Mouse (Mus musculus): ENCODE measurements at regions not wholly inside any gene's neighbourhood (a gene's known extent, or its start where the extent isn't known, plus 50 kb on each side); places are given as distances from the start of the nearest gene placed in this dataset.
"Not testable (repeated sequence)": the region's sequence is repeated elsewhere in the genome, so short reads cannot be mapped to it uniquely, and the experiment has no call there.

DNA sequence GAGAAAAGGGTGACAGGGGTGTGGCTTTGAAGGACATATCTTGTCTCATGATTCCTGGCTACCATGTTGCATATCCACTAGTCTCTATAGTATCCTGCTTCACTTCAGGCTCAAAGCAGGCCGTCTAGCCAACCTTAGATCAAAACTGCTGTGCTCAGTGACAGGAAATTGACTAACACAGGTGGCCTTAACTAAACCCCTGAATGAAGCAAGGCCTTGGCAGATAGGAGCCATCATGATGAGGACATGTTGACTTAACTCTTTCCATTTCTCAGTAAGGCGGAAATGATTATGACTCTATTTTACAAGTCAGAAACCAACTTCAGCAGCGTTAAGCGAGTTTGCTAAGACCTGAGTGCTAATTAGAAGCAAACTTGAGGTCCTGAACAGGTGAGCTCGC, 143.2 kb upstream of the Hes1 start:
- DNase-seq, result no peak

DNA sequence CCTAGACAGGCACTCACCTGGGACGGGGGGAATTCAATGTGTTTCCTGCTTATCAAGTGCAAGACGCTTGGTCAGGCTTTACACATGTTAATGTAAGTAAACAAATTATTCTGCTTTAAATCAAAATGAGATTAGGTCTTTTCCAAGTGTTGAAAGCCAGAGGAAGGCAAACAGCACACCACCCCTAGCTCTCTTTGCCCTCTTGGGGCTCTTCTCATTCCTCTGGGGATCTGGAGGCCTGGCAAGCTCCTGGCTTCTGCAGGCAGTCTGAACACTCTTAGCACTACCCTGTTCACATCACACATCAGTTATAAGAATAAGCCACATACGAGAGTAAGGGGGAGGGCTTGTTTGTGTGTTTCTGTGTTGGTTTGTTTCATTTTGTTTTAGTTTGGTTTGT, 142.8 kb upstream of the Hes1 start:
- no peak for DNase-seq

DNA sequence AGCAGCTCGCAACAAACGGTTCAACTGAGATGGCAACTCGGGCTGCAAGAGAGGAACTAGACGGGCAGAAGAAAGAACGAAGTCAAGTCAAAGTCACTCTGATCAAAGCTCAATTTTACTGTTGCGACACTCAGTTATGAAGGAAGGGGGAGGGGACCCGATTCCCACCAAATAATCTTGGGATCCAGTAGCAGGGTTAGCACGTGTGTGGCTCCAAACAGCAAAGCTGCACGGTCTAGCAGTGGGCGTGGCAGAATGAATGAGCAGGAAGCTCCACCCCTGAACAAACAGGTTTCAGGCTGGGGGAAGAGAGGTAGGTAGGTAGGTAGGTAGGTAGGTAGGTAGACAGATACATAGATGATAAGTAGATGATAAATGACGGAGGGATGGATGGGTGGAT, 136.9 kb upstream of the Hes1 start:
- DNase-seq, result not testable (repeated sequence)

DNA sequence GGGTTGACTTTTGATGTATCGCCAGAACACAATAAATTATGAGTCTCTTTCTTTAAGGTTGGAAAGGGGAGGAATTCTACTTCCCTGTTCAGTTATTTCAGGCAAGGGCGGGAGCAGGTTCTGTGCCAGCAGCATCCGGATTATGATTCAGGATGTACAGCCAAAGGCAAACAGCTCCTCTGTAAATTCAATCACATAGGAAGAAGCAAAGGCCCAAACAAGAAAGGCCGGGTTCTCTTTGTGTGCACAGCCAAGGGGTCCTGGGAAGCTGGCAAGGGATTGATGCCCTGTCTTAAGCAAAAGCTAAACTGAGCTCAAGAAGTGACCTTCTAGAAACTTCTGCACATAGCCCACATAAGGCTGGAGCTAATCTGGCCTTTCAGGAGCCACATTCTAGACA, 135.9 kb upstream of the Hes1 start:
- peak; percentile 25 for DNase-seq

DNA sequence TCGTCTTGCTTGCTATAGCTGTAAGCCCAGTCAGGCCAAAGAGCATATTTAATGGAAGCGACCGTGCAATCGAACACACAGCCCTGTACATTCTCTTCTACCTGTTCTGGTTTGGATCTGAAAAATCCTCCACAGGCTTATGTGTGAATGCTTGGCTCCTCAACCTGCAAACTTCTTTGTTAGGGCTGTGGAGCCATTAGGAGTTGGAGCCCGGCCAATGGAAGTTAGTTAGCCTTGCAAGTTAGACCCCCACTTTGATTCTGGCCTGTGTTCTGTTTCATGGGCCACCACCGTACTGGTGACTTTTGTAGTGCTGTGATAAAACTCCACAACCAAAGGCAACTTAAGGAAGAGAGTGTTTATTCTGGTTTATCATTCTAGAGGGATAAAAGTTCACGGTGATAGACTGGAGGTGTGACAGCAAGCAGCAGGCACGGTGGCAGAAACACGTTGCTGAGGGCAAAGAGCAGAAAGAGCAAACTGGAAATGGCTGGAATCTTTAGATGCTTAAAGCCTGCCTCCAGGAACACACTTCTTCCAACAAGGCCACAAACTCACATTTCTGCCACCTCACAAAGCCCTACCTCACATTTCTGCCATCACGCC, 132.3 kb upstream of the Hes1 start:
- DNase-seq, result no peak

DNA sequence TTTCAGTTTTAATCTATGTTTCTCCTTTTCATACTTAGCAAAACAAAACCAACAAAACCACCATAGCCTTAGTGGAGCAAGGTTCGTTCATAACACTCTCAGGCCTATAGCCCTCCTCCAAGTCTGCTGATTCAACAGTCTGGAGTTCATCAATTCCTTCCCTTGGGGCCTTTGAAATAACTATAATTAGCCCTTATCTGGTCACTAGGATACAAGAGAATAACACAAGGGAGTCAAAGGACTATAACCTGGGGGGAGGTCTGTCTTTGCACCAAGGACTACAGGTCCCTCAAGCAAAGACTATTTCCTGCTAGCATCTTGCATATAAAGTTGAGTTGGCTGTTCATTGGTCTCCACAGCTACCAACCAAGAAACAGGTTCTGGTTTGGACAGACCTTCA, 129.5 kb upstream of the Hes1 start:
- no peak for DNase-seq

DNA sequence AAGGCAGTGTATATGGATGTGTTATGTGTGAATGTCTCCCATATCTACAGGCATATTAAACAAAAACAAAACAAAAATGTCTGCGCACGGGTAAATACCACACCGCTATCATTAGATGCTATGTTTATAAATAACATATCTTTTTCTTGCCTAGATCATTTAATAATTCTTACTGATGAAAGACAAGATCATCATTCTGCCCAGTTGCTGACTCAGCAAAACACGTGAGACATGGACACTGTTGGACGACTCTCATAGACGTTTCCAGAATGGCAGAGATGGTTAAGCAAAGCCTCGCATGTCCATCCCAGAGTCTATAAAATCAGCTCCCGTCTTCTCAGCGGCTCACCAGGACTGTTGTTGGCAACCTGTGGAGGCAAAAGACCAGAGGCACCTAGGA, 125.5 kb upstream of the Hes1 start:
- no peak for DNase-seq

DNA sequence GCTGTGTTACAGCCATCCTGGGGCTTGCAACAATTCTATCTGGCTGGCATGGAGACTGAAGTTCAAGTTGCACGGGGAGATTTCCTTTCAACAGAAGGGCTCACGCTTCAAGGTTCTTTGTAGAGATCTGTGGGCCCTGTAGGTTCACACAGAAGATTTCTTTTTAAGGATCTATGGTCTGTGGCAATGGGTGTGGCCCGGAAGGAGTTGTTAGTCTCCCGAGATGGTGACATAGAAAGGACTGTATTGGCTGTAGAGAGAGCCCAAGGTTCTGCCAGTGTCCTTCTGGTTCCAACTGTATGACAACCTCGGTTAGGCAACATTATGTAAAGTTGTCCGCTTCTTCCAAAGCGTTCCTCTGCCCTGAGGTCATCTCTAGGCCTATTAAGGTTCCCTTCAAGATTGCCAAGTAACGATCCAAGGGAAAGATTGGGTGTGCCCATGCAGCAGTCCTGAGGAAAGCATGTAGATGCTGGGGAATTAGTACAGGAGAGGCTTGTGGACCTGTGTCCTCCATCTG, 124.8 kb upstream of the Hes1 start:
- DNase-seq, result no peak

DNA sequence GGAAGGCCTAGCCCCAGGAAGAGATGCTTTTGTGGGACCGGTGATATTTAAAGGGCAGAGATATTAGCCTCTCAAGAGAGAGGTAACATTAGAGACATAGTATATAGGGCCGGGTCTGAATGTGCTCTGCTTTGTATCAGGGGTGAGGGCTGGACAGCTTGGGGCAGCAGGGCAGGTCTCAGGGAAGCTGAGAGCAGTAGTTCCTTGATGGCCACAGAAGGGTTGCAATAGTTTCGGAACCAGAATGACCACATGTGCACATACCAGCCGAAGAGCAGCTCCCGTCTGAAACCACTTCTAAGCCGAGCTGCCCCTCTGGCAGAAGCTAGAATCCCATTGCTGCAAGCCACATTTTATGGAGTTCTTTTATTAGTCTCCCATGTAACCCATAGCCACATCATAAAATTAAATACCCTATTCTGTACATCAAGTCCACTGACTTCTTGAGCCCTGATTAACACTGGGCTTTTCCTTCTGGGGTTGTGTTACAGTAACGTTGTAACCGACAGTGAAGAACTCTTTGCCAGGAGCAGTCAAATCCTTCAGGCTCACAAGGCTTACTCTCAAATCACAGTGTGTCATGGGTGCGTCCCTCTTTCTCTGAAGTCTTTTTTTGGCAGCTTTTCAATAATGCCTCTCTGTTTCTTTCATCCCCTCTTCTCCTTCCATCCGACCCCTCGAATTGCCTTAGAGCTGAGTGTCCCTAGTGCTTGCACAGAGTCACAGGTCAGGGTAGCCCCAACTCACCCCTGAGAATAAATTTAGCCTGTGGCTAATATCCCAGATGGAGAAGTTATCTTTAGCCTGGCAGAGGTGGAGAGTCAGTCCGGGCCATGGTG, 124.1 kb upstream of the Hes1 start:
- DNase-seq, result no peak

DNA sequence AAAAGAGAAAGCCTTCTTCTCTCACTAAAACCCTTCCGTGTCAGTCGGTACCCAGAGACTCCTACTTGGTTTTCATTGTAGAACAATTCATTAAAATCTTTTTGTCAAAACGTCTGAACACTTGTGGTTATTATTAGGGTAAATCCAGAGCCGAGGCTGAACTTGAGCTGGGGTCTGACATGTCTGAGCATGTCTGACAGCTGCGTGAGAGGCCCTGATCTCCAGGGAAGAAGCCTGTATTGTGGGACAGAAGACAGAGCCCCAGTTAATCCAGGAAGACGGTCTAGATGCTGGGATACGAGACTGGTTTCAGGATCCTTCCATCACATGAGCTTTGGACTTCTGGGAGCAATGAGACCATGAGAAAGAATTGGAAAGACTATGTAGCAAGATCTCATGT, 122.1 kb upstream of the Hes1 start:
- no peak for DNase-seq

DNA sequence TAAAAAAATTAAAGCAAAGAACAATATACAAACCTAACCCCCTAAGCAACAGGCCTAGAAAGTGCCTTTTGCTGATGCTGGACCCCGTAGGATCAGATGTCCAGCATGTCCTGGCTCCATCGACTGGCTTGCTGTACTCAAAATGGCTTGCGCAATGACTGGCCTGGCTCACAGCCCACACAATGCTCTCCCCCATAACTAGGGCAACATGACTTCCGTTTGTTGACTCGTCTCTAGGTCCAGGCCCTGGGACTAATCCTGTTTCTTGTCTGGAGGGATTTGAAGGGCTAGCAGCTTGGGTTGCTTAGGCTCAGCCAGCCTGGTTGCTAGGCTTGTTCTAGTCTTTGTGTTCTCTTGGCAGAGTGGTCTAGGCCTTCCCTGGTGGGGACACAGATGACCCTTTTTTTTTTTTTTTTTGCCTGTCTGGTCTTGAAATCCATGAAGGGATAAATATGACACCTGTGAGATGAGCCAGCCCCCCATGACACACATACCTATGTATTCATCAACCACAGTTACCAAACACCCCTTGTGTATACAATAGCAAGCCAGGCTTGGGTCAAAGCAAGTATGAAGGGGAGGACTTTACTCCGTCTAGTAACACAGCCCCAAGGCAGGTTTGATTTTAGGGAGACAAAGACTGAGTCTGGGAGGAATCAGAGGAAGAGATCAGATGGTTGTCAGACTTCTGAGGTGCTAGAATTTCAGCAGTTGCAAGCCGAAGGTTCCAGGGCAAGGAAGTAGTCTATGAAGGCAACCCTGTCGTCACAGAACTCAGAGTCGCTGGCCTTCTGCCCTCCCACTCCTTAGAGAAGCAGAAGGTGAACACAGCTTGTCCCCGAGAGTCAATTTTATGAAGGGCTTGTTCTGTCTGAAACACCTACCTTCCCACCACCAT, 120.0 kb upstream of the Hes1 start:
- peak; percentile 91 for DNase-seq

DNA sequence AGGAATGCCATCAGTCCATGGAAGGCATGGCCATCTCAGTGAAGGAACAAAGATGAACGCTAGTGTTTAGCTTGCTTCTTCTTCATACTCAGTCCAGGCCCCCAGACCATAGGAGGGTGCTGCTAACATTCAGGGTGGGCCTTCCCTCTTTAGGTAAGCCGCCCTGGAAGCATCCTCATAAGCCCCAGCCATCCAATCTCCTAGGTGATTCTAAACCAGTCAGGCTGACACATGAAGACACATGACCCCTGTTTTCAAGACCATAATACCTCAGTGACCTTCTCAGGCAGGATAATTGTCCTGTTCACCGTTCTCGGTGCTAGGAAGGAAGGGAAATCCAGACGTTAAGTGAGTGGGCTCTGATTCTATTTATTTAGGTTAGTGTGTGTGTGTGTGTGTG, 119.2 kb upstream of the Hes1 start:
- no peak for DNase-seq

DNA sequence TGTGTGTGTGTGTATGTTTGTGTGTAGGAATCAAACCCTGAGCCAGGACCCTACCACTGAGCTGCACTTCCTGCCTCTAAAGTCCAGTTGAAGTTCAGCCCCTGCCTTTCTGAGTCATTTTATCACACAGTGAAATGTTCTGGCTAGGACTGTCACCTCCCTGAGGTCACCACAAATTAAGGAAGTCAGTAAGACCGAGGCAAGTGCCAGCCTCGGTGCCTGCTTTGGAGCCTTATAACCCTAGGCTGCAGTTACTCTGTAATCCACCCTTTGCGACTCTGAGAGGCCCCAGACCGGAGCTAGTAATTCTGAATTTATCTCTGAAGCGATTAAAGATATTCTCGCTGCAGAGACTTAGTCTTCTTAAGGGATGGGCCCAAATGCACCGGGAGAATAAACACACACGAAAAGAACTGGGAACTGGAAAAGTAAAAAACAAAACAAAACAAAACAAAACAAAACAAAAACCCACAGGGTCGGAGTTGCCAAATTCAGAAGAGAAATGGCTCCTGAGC, 118.8 kb upstream of the Hes1 start:
- DNase-seq, result peak; percentile 46

DNA sequence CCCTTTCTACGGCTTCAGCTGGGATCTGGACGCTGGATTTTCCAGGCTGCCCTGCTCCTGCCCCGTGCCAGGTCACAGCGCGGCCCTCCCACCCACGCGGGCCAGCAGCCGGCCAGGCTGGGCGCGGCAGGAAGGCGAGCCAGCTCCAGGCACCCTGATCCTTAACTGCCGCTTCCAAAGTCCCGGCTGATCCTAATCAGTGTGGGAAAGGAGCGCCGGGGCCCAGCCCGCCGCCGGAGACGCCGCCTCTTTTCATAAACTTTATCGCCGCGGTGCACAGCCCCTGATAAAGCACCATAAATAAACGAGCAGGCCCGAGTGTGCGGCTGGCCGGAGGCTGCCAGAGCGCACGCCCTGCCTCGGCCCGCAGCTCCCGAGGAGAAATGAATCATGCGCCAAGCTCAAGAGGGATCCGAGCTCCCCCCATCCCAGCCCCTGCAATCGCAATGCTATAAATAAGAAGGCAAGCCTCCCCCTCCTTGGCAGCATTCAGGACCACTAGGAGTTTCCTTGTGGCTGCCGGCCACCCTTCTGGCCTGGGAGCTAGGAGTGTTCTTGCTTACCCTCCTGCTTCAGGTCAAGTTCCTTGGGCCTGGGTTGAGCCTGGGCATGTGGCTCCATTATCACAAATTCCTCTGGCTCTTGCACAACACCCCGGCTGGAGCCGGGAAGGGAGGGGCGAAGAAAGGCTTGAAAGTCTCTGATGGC, 118.1 kb upstream of the Hes1 start:
- DNase-seq, result peak; percentile 85

DNA sequence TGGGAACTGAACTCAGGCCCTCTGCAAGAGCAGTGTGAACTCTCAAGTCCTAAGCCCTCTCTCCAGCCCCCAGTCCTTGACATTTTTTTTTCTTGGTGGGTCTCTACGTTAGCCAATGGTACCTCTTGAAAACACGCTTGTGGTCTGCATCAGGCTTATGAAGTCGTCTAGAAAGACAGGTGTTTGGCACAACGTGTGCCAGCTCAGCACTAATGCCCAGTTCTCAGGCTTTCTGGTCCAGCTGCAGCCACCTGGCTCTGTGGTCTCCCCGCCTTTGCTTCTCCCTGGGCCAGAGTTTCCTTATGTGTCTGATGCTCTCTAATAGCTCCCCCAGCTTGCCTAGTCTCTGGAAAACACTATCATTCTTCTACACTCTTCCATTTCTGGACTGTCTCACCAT, 117.2 kb upstream of the Hes1 start:
- DNase-seq, result peak; percentile 57

DNA sequence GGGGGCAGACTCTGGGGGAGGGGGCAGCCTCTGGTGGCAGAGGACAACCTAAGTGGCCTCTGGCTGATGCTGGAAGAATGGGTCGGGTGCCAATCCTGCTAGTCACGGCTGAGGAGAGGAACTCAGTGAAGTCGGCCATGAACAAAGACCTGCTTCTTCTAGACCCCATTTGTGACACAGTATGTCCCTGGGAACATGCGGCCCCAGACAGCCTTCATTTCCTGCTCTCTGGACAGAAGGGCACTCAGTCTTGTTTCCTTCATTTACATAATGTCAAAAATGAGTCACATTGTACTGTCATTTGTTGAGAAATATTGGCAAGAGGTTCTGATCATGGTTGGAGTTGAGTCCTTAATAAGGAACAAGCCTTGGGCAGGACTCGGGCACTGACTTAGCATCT, 116.5 kb upstream of the Hes1 start:
- peak; percentile 26 for DNase-seq

DNA sequence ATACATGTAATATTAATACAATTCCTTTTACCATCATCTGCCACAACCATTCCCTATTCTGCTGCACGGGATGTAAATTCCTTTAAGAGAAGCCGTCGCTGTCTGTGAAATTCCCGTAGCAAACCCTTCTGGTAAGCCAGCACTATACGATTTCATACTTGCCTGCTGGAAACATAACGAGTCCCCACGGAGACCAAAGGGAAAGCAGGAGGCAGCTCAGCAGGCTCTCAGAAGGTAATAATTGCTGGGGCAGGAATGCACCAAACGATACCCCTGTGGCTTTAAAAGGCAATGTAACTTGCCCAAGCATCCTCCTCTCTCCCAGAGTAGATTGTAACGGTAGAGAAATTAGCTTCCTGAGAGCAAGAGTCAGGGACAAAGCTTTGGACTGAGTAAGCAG, 114.0 kb upstream of the Hes1 start:
- no peak for DNase-seq

DNA sequence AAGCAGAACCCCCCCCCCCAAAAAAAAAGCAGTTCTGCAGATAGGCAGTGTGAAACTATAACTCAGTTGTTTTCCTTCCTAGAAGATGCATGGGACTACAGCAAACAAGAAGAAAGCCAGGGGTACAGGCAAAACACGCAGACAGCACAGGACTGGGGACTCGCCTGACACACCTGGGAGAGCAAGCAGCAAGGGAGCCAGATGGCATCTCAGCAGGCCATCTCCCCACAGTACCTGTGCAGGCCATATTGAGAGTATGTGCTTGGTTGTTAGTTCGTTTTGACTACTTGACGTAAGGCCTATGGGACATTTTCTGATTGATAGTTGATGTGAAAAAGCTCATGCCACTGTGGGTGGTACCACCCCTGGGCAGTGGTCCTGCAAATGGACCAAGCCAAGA, 113.4 kb upstream of the Hes1 start:
- no peak for DNase-seq

DNA sequence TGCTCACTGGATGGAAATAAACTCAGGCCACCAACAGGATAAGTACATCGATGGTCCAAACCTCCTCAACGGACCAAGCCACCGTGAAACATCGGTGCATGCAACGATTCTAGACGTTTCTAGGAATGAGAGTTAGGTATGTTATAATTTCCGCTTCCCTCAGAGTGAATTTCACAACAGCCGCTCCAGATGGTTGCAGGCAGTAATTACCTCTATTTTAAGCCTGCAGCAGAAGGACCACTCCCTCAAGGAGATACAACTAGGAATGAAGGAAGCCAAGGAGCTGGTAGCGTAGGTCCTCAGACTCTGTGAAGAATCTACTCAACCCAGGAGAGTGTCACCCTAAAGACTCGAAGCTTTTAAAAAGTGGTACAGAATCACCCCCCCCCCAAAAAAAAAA, 109.5 kb upstream of the Hes1 start:
- DNase-seq, result no peak

DNA sequence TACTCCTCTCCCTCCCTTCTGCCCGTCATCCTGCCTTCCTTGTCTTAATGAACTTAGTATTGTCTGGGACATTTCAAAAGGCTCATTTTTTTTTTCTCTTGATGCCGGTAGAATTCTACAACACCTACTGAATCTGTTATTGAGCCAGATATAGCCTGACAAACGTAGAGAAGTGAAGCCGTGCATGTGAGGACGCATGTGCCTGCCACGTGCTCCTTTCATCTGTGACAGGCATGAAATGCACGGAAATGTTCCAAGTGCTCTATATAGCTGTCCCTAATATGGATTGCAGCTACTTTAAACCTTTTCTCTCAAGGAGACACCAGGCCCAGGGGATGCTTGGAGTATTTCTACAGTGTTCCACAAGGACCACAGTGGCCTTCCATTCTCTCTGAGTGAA, 107.3 kb upstream of the Hes1 start:
- DNase-seq, result no peak

DNA sequence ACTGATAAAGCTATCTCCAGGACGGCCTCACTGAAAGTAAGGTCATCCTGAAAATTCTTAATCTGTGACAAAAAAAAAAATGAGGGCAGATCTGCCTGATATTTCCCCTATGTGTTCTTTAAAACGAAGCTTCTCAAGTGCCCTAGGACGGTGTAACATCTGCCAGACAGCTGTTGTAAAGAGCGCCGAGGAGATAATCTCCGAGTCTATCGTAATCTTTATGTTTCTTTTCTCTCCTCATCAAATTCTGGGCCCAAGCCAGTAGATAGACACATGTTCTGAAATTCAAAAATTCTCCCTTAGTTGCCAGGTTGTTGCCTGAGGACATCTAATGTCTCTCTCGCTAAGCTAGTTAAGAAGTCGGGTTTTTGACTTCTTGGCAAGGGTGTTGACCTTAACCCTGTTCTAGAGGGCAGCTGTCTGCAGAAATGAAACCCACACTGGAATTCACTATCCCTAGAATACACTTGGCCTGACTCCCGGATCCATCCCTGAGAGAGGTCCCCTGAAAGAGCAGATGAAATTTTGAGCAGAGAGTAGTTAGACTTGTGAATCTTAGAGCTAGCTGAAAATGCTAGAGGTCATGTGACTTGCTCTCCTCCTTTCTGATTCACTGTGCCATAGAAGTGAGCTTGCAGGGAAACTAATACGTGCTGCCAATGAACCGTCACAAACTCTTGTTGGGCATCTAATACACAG, 104.1 kb upstream of the Hes1 start:
- DNase-seq, result no peak

DNA sequence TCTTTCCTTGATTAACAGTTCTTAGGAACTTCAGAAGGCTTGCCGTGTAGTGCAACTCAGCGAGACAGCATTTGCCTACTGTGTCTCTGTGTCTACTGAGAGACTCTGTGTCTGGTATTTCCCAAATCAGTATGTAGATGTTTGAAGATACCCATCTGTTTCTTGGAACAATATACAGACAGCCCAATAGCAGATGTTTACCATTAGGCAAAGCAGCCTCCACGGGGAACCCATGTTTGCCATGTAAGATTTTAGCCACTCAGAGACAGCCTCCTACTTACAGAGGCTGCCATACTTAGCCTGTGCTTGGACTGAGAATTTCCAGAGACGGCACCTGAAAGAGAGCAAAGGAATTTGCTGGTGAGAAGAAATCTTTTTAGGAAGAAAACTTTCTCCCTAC, 100.9 kb upstream of the Hes1 start:
- no peak for DNase-seq

Data from lung, postnatal 14 days (tissue).